Mouse (Mus musculus) thymus, adult 2 months (tissue): Measurements from ENCODE around the gene Gjd3.

Source experiments
- CTCF ChIP-seq: fragments of 200-500 bp; IDR thresholded peaks from 2 replicates; pipeline ENCODE4 v1.5.1; 2012; ENCODE audit warnings: mild to moderate bottlenecking, control low read depth, low read length, moderate library complexity, borderline replicate concordance; ENCODE audit not compliant: control insufficient read depth, poor library complexity, insufficient read depth; ENCODE audit errors: extremely low read depth
- POLR2A ChIP-seq: fragments of 200-500 bp; IDR thresholded peaks from 2 replicates; pipeline ENCODE4 v1.6.1; 2012; ENCODE audit warnings: mild to moderate bottlenecking, low read length, control low read depth, moderate library complexity; ENCODE audit not compliant: control insufficient read depth, poor library complexity, insufficient read depth; ENCODE audit errors: extremely low read depth

GRCm38 (mm10) chr11:98939084-98939952 lies 43.5 kb downstream of the Gjd3 start:
- TF ChIP-seq POLR2A, result 0 out of 2 replicates have a peak, but pooled peaks have one; percentile 30
- 0 out of 2 replicates have a peak, but pooled peaks have one; percentile 26 for TF ChIP-seq CTCF
